Mouse (Mus musculus) lung, postnatal 4 days (tissue): ENCODE data around the gene Tfcp2l1.
"Not testable (repeated sequence)": the region's sequence is repeated elsewhere in the genome, so short reads cannot be mapped to it uniquely, and the experiment has no call there.

Experiments
- DNase-seq, 2 experiments: peaks; one replicate each; pipeline ENCODE4 v3.0.0; 2021

The Tfcp2l1 gene

GRCm38 (mm10) chr1:118627781-118628464 is at the start of gene Tfcp2l1:
TSS of gene Tfcp2l1 (plus strand) at chr1:118627945.
- peak; percentile 90 for DNase-seq

- DNase-seq: no peak
These were observed 47.5 kb upstream of the Tfcp2l1 start for GRCm38 (mm10) chr1:118580174-118580702.

- DNase-seq: no peak
These were observed 46.6 kb upstream of the Tfcp2l1 start for GRCm38 (mm10) chr1:118581179-118581578.

GRCm38 (mm10) chr1:118589721-118590120 is 38.0 kb upstream of the Tfcp2l1 start:
- peak; percentile 26 to 73 for DNase-seq

GRCm38 (mm10) chr1:118592933-118593332 is 34.8 kb upstream of the Tfcp2l1 start:
- DNase-seq: no peak

GRCm38 (mm10) chr1:118595395-118595794 is 32.4 kb upstream of the Tfcp2l1 start:
- DNase-seq: no peak

- no peak for DNase-seq
These were observed 30.1 kb upstream of the Tfcp2l1 start for GRCm38 (mm10) chr1:118597475-118598213.

GRCm38 (mm10) chr1:118598339-118598738 is 29.4 kb upstream of the Tfcp2l1 start:
- DNase-seq: no peak

GRCm38 (mm10) chr1:118613631-118614183 is 14.0 kb upstream of the Tfcp2l1 start:
- DNase-seq: no peak

- DNase-seq: not testable (repeated sequence)
These were observed 6.7 kb upstream of the Tfcp2l1 start for GRCm38 (mm10) chr1:118621055-118621454.

GRCm38 (mm10) chr1:118622857-118623256 is 4.9 kb upstream of the Tfcp2l1 start:
- DNase-seq: no peak

- no peak for DNase-seq
These were observed 2.3 kb upstream of the Tfcp2l1 start for GRCm38 (mm10) chr1:118625461-118625860.

GRCm38 (mm10) chr1:118625921-118626320 is 1.8 kb upstream of the Tfcp2l1 start:
- no peak for DNase-seq

- no peak for DNase-seq
These were observed 1.3 kb upstream of the Tfcp2l1 start for GRCm38 (mm10) chr1:118626452-118626851.

GRCm38 (mm10) chr1:118633415-118633980 is 5.8 kb downstream of the Tfcp2l1 start:
- DNase-seq: no peak

GRCm38 (mm10) chr1:118642296-118642999 is 14.7 kb downstream of the Tfcp2l1 start:
- no peak for DNase-seq

- DNase-seq: peak; percentile 26 to 69
These were observed 15.6 kb downstream of the Tfcp2l1 start for GRCm38 (mm10) chr1:118643138-118643979.

- no peak for DNase-seq
These were observed 18.0 kb downstream of the Tfcp2l1 start for GRCm38 (mm10) chr1:118645701-118646100.

GRCm38 (mm10) chr1:118648015-118648414 is 20.3 kb downstream of the Tfcp2l1 start:
- DNase-seq: peak; percentile 25 to 62

- DNase-seq: peak; percentile 63 to 68
These were observed 22.4 kb downstream of the Tfcp2l1 start for GRCm38 (mm10) chr1:118649933-118650770.

- no peak for DNase-seq
These were observed 23.0 kb downstream of the Tfcp2l1 start for GRCm38 (mm10) chr1:118650771-118651080.
